Mouse (Mus musculus): Measurements from ENCODE around the gene Tex2. TPM values are rescaled to one million over a fixed set of nuclear protein-coding genes. Genes with fewer than 3 reads are reported as not detected.

The Tex2 gene
- polyA plus RNA-seq, 1 experiment: 15.1 TPM

DNA sequence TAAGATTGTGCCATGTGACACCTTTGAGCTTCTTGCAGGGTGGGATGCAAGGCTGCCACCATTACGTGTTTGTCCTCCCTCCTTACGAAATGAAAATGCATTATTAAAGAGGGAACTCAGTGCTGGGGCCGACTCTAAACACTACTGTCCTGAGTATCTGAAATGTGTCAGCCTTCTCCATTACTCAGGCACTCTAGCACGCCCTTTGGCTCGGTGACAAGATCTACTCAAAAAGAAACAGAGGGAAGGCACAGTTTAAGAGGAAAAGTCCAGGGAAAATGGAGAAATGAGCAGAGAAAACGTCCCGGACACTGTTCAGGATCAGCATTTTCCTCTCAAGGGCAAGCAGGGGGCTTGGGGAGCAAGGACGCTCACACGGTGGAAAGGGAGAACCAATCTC lies 40.3 kb downstream of the Tex2 start:
- WGBS: 48% methylated on average over 9 of the region's 9 CpGs
- Histone ChIP-seq H3K4me3 (replicated peaks; ENCODE audit: extremely low read depth, low read depth, low read length) (no peak overlapping the region), H3K4me1 (ENCODE audit: control insufficient read depth, insufficient read depth, low read length) (peaks cover 12% of the 10 kb centered on the region)
- TF ChIP-seq POLR2A (IDR thresholded peaks at IDR 0.05; ENCODE audit: borderline replicate concordance, extremely low read depth, low read depth, low read length): no peak
- TF ChIP-seq CTCF (IDR thresholded peaks at IDR 0.05; ENCODE audit: insufficient read depth, low read length): no peak
- DNase-seq: no peak

DNA sequence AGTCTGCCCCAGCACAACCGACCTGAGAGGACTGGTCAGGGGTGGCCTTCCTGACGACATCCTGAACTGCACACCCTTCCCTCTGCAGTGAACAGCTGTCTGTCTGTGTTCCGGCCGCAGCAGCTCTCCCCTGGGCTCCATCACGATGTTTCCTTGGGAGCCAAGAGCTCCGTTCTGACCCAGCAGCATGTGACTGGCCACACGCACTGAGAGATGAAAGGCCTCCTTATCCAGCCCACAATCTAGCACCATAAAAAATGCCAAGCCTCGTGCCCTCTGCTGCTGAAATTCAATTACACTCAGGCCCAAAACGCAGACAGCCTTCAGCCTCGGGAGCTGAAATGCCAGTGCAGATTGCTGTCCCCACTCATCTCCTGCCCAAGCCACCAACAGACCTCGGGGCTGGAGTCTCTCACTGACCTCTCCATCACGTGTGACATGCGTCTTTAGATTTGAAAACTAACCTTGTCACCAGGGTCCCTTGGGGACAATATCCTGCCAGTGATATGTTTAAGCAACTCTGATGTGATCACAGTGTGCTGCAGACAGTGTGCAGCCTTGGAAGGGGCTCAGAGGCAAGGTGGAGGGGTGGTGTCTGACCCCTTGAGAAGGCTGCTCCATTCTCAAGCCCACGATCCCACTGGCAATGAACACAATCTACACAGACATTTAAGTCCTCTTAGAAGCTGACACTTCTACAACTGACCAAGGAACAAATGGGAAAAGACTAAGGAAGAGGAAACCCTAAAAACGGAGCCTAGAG lies 41.0 kb downstream of the Tex2 start:
- H3K4me1 ChIP-seq (ENCODE audit: control insufficient read depth, insufficient read depth, low read length): peaks cover 12% of the 10 kb centered on the region
- H3K4me3 ChIP-seq (replicated peaks; ENCODE audit: extremely low read depth, low read depth, low read length): no peak overlapping the region
- DNase-seq: no peak
- WGBS: 46% methylated on average over 15 of the region's 15 CpGs
- TF ChIP-seq CTCF (IDR thresholded peaks at IDR 0.05; ENCODE audit: insufficient read depth, low read length) (no peak), POLR2A (IDR thresholded peaks at IDR 0.05; ENCODE audit: borderline replicate concordance, extremely low read depth, low read depth, low read length) (no peak)

DNA sequence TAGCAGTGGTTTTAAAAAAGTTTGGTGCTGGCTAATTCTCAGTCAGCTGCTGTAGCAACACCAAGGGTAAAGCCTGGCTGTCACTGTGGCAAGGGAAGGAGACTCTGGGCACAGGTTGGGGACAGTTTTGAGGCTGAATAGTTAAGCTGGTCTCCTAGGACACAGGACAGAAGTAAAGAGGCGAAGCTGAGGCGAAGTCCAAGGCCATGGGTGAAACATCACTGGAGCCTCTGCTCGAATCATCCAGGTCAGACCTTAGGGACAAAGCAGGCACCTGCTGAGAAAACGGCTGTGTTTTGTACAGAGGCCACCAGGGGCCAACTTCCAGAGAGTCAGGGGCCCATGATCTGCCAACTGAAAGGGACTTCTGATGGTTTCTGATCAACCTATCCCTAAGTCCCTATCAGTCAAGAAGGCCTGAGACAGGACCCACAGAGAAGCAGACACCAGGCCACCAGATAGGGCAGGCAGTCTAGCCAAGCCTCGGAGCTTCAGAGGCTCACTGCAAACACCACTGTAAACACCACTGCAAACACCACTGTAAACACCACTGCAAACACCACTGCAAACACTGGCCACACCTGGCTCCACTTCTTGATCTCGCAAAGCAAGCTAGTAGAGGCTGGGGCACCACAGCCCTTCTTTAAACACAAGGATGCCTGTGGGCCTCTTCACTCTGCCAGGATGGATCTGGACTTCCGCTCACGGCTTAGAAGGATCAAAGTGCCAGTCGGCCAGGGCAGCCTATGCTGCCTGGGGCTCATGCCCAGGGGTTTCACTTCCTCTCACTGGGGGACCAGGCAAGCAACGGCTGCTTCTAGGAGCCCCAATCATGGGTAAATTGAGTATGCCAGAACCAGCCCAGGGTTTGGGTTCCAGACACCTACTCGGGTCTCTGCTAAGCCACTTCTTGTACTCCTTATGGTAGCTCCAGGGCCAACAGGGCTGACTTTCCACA lies 41.9 kb downstream of the Tex2 start:
- WGBS: 81% methylated on average over 11 of the region's 11 CpGs
- Histone ChIP-seq H3K4me1 (ENCODE audit: control insufficient read depth, insufficient read depth, low read length) (peaks cover 12% of the 10 kb centered on the region), H3K4me3 (replicated peaks; ENCODE audit: extremely low read depth, low read depth, low read length) (no peak overlapping the region)
- DNase-seq: no peak
- TF ChIP-seq POLR2A (IDR thresholded peaks at IDR 0.05; ENCODE audit: borderline replicate concordance, extremely low read depth, low read depth, low read length): no peak
- no peak for TF ChIP-seq CTCF (IDR thresholded peaks at IDR 0.05; ENCODE audit: insufficient read depth, low read length)

DNA sequence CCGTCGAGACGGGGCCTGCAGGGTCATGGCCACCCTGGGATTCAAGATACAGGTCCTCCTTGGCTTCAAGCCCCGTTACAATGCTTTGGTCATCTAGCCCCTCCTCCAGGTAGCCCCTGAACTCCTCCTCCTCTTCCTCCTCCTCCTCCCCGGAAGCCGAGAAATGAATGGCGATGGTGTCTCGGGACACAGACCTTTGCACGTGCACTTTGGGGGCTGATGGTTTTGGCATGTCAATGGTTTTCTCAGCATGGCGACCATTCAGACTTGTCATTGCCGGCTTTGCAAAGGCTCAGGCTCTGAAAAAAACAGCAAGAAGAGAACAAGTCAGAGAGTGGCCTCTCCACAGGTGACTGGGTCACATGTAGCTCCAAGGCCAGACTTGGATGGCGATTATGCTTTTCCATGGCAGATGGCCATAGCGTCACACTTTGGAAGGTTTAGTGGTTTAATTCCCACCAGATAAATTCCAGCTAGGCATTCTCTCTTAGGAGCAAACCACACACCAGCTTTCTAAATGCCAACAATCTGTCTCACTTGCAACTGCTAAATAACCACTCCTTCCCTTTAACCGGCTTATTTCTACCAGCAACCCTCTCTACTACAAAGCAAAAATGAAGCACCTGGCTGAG lies 44.8 kb downstream of the Tex2 start:
- WGBS: 89% methylated on average over 14 of the region's 14 CpGs
- Histone ChIP-seq H3K4me1 (ENCODE audit: control insufficient read depth, insufficient read depth, low read length) (peaks cover 10% of the 10 kb centered on the region), H3K4me3 (replicated peaks; ENCODE audit: extremely low read depth, low read depth, low read length) (no peak overlapping the region)
- DNase-seq: no peak
- TF ChIP-seq POLR2A (IDR thresholded peaks at IDR 0.05; ENCODE audit: borderline replicate concordance, extremely low read depth, low read depth, low read length) (no peak), CTCF (IDR thresholded peaks at IDR 0.05; ENCODE audit: insufficient read depth, low read length) (no peak)

DNA sequence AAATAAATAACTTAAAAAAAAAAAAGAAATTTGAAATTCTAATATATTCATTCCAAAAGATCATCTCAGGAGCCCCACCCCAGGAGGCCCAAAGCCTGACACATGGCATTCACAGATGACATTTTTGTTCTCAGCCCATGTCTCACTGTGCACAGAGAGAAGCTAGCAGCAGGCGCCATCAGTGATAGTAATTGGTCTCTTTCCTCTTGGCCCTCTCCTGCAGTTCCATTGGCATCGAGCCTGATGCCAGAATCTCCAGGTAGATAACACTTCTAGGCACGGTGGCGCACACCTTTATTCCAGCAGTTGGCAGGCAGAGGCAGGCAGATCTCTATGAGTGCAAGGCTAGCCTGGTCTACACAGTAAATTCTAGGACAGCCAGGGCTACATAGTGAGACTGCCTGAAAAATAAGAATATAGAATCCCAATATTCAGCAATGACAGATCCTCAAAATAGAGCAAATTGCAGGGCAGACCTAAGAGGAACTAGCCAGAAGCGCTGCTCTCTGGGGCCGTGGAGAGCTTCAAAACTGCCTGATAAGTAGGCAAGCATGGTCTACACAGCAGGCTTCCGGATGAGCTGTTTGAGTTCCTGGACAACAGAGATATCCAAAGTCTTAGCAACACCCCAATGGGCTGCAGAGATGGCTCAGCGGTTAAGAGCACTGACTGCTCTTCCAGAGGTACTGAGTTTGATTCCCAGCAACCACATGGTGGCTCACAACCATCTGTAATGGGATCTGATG lies 47.0 kb downstream of the Tex2 start:
- WGBS: 97% methylated on average over 8 of the region's 8 CpGs

DNA sequence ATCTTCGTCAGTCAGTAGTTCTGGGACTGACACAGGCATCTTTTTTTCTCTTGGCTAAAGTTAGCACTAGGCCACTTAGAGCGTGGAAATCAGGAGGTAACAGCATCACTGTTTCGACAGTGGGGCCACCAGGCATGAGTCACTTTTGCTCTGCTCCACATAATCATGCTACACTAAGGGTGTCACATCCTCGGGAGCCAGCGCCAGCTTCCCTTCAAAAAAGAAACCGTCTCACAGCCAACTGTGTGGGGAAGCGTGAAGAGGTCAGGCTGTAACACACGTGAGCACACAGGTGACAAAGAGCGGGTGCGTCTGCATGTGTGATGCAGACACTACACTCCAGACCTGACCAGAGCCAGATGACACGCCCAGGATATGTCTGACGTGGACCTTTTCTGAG lies 49.0 kb downstream of the Tex2 start:
- WGBS: 65% methylated on average over 12 of the region's 12 CpGs
- TF ChIP-seq POLR2A (IDR thresholded peaks at IDR 0.05; ENCODE audit: borderline replicate concordance, extremely low read depth, low read depth, low read length): no peak
- no peak for TF ChIP-seq CTCF (IDR thresholded peaks at IDR 0.05; ENCODE audit: insufficient read depth, low read length)
- Histone ChIP-seq H3K4me3 (replicated peaks; ENCODE audit: extremely low read depth, low read depth, low read length) (no peak overlapping the region), H3K4me1 (ENCODE audit: control insufficient read depth, insufficient read depth, low read length) (peaks cover 2% of the 10 kb centered on the region; the same call in 1 of the 2 replicates)
- no peak for DNase-seq

More for the DNA sequence above, 47.0 kb downstream of the Tex2 start:
- DNase-seq: no peak
- no peak overlapping the region for H3K4me3 ChIP-seq (replicated peaks; ENCODE audit: extremely low read depth, low read depth, low read length)
- TF ChIP-seq CTCF (IDR thresholded peaks at IDR 0.05; ENCODE audit: insufficient read depth, low read length): no peak
- TF ChIP-seq POLR2A (IDR thresholded peaks at IDR 0.05; ENCODE audit: borderline replicate concordance, extremely low read depth, low read depth, low read length): no peak
- H3K4me1 ChIP-seq (ENCODE audit: control insufficient read depth, insufficient read depth, low read length): peaks cover 2% of the 10 kb centered on the region; the same call in 1 of the 2 replicates

DNA sequence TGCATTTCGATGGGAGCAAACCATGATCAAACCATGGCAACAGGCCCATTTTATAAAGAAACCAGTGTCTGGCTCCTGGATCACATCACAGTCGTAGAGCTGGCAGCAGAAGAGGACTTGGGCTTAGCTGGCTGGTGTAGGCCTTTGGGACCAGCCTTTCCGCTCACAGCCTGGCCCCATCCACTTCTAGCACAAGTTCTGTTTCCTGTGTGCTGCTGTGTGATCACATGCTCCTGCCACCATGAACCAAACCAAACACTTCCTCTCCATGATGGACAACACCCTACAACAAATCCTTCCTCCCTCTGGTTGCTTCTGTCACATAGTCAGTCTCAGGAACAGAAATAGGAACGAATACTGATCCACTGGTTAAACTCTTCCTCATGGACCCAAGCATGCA lies 50.5 kb downstream of the Tex2 start:
- 58% methylated on average over 4 of the region's 4 CpGs for WGBS
- DNase-seq: no peak
- no peak overlapping the region for H3K4me3 ChIP-seq (replicated peaks; ENCODE audit: extremely low read depth, low read depth, low read length)
- TF ChIP-seq POLR2A (IDR thresholded peaks at IDR 0.05; ENCODE audit: borderline replicate concordance, extremely low read depth, low read depth, low read length) (no peak), CTCF (IDR thresholded peaks at IDR 0.05; ENCODE audit: insufficient read depth, low read length) (no peak)
- H3K4me1 ChIP-seq (ENCODE audit: control insufficient read depth, insufficient read depth, low read length): peaks cover 2% of the 10 kb centered on the region; the same call in 1 of the 2 replicates

- DNase-seq: no peak
- WGBS: 48% methylated on average over 7 of the region's 7 CpGs
- TF ChIP-seq CTCF (IDR thresholded peaks at IDR 0.05; ENCODE audit: insufficient read depth, low read length) (no peak), POLR2A (IDR thresholded peaks at IDR 0.05; ENCODE audit: borderline replicate concordance, extremely low read depth, low read depth, low read length) (no peak)
- Histone ChIP-seq H3K4me3 (replicated peaks; ENCODE audit: extremely low read depth, low read depth, low read length) (no peak overlapping the region), H3K4me1 (ENCODE audit: control insufficient read depth, insufficient read depth, low read length) (peaks cover 2% of the 10 kb centered on the region; the same call in 1 of the 2 replicates)
These were observed 53.5 kb downstream of the Tex2 start for GRCm38 (mm10) chr11:106559773-106560172.

All from lung, adult 2 months (tissue).